Mouse (Mus musculus): ENCODE data around the gene Fbxo8. TPM values are rescaled to one million over a fixed set of nuclear protein-coding genes. Genes with fewer than 3 reads are reported as not detected.

Gene Fbxo8
- polyA plus RNA-seq, 1 experiment from 2014 or later: 48.3 TPM

GRCm38 (mm10) chr8:56589004-56589403 lies 38.1 kb downstream of the Fbxo8 start:
- H3K4me2 ChIP-seq (ENCODE audit: low read depth, low read length): no peak overlapping the region
- no peak overlapping the region for H3K9ac ChIP-seq (replicated peaks)
- no peak for DNase-seq
- no peaks in the 10 kb centered on the region for H3K27me3 ChIP-seq (ENCODE audit: insufficient read depth, low read length)
- H3K4me3 ChIP-seq (ENCODE audit: low read depth, low read length): no peak overlapping the region
- whole genome bisulfite sequencing (ENCODE audit: insufficient replicate concordance): 61% methylated on average over 2 of the region's 2 CpGs
- H3K36me3 ChIP-seq (replicated peaks; ENCODE audit: insufficient read depth, low read length): peaks cover 14% of the 10 kb centered on the region
- ATAC-seq: peak; percentile 81
- peak overlapping the region; percentile 16; the same call in 1 of the 2 replicates for H3K27ac ChIP-seq (ENCODE audit: low read depth)
- no peaks in the 10 kb centered on the region; the same call in 1 of the 2 replicates for H3K4me1 ChIP-seq (ENCODE audit: insufficient read depth)
- TF ChIP-seq EP300 (IDR thresholded peaks at IDR 0.05; ENCODE audit: low read depth): no peak
- no peak for TF ChIP-seq CTCF (IDR thresholded peaks at IDR 0.05; ENCODE audit: low read depth)
- H3K9me3 ChIP-seq (ENCODE audit: low read length): no peaks in the 10 kb centered on the region

GRCm38 (mm10) chr8:56591084-56591483 lies 40.2 kb downstream of the Fbxo8 start:
- WGBS (ENCODE audit: insufficient replicate concordance): 71% methylated on average over 1 of the region's 1 CpGs

DNA sequence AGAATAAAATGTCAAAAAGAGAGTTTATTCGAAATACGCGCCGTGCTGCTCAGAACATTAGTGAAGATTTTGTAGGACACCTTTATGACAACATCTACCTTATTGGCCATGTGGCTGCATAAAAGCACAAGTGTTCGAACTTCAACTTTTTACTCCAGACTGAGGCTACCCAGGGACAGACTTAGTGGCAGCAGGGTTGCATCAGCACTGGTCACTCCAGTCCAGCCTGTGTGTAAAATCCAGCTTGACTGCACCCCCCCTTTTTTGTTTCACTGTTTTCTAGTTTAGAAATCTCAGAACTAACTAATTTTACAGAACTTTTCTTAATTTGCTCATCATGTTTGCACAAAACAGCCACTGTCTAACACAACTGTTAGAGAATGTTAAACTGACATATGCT lies 40.6 kb downstream of the Fbxo8 start:
- Histone ChIP-seq H3K4me1 (ENCODE audit: insufficient read depth) (no peaks in the 10 kb centered on the region; the same call in 1 of the 2 replicates), H3K4me3 (ENCODE audit: low read depth, low read length) (no peak overlapping the region), H3K4me2 (ENCODE audit: low read depth, low read length) (no peak overlapping the region), H3K9me3 (ENCODE audit: low read length) (no peaks in the 10 kb centered on the region), H3K9ac (replicated peaks) (no peak overlapping the region), H3K27ac (ENCODE audit: low read depth) (0 out of 2 replicates have a peak overlapping the region, but pooled peaks have one; percentile 39), H3K36me3 (replicated peaks; ENCODE audit: insufficient read depth, low read length) (peaks cover 14% of the 10 kb centered on the region), H3K27me3 (ENCODE audit: insufficient read depth, low read length) (no peaks in the 10 kb centered on the region)
- TF ChIP-seq EP300 (IDR thresholded peaks at IDR 0.05; ENCODE audit: low read depth) (no peak), CTCF (IDR thresholded peaks at IDR 0.05; ENCODE audit: low read depth) (no peak)
- peak; percentile 74 for ATAC-seq
- 83% methylated on average over 5 of the region's 5 CpGs for WGBS (ENCODE audit: insufficient replicate concordance)
- DNase-seq: no peak

More at GRCm38 (mm10) chr8:56591084-56591483, 40.2 kb downstream of the Fbxo8 start:
- H3K4me3 ChIP-seq (ENCODE audit: low read depth, low read length): no peak overlapping the region
- no peak overlapping the region for H3K9ac ChIP-seq (replicated peaks)
- H3K4me2 ChIP-seq (ENCODE audit: low read depth, low read length): no peak overlapping the region
- H3K4me1 ChIP-seq (ENCODE audit: insufficient read depth): no peaks in the 10 kb centered on the region; the same call in 1 of the 2 replicates
- DNase-seq (no peak), ATAC-seq (peak; percentile 87)
- 0 out of 2 replicates have a peak overlapping the region, but pooled peaks have one; percentile 39 for H3K27ac ChIP-seq (ENCODE audit: low read depth)
- no peaks in the 10 kb centered on the region for H3K27me3 ChIP-seq (ENCODE audit: insufficient read depth, low read length)
- no peaks in the 10 kb centered on the region for H3K9me3 ChIP-seq (ENCODE audit: low read length)
- TF ChIP-seq EP300 (IDR thresholded peaks at IDR 0.05; ENCODE audit: low read depth) (no peak), CTCF (IDR thresholded peaks at IDR 0.05; ENCODE audit: low read depth) (no peak)
- peaks cover 14% of the 10 kb centered on the region for H3K36me3 ChIP-seq (replicated peaks; ENCODE audit: insufficient read depth, low read length)

- Histone ChIP-seq H3K4me2 (ENCODE audit: low read depth, low read length) (no peak overlapping the region), H3K4me3 (ENCODE audit: low read depth, low read length) (no peak overlapping the region), H3K27ac (ENCODE audit: low read depth) (no peak overlapping the region), H3K4me1 (ENCODE audit: insufficient read depth) (no peaks in the 10 kb centered on the region), H3K9ac (replicated peaks) (no peak overlapping the region), H3K9me3 (ENCODE audit: low read length) (no peaks in the 10 kb centered on the region), H3K36me3 (replicated peaks; ENCODE audit: insufficient read depth, low read length) (no peaks in the 10 kb centered on the region), H3K27me3 (ENCODE audit: insufficient read depth, low read length) (no peaks in the 10 kb centered on the region)
- DNase-seq (no peak), ATAC-seq (no peak)
- TF ChIP-seq EP300 (IDR thresholded peaks at IDR 0.05; ENCODE audit: low read depth): no peak
- TF ChIP-seq CTCF (IDR thresholded peaks at IDR 0.05; ENCODE audit: low read depth): no peak
- WGBS (ENCODE audit: insufficient replicate concordance): 50% methylated on average over 3 of the region's 3 CpGs
Observed at GRCm38 (mm10) chr8:56606481-56606880, 55.6 kb downstream of the Fbxo8 start.

DNA sequence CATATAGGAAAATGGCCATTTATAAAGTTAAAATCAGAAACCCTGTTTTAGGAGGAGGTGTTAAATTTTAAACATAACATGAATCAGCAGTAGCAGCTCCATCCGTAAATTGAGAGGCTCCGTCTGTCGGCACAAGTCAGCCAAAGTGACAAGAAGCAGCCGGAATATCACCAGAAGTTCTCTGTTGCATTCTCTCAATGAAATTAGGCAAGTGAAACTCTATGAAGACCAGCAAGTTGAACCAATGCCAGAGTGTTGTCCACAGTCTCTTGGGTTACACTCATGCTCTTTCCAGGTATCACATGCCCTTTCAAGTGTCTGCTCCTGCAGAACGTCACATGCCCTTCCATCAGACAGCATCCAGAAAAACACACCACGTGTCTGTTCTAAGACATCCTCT lies 60.8 kb downstream of the Fbxo8 start:
- no peaks in the 10 kb centered on the region for H3K27me3 ChIP-seq (ENCODE audit: insufficient read depth, low read length)
- no peak overlapping the region for H3K4me3 ChIP-seq (ENCODE audit: low read depth, low read length)
- H3K9me3 ChIP-seq (ENCODE audit: low read length): no peaks in the 10 kb centered on the region
- DNase-seq (no peak), ATAC-seq (no peak)
- H3K4me1 ChIP-seq (ENCODE audit: insufficient read depth): no peaks in the 10 kb centered on the region
- no peak for TF ChIP-seq EP300 (IDR thresholded peaks at IDR 0.05; ENCODE audit: low read depth)
- H3K27ac ChIP-seq (ENCODE audit: low read depth): no peak overlapping the region
- no peak overlapping the region for H3K9ac ChIP-seq (replicated peaks)
- no peak overlapping the region for H3K4me2 ChIP-seq (ENCODE audit: low read depth, low read length)
- 86% methylated on average over 6 of the region's 6 CpGs for WGBS (ENCODE audit: insufficient replicate concordance)
- H3K36me3 ChIP-seq (replicated peaks; ENCODE audit: insufficient read depth, low read length): no peaks in the 10 kb centered on the region

DNA sequence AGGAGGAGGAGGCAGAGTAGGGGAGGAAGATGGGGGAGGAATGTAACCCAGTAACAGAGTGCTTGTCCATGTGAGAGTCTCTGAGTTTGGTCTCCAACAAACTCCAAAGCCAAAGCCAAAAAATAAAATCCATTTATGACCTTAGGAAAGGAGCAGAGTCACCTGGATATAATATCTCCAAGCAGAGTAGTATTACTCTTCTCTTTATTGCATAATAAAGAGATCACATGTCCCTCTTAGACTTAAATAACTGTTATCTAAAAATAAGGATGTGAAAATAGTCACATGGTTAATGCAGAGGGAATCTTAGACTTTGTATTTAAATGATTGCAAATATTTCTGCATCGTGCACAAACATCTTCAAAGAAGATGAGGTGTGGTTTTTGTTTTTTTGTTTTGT lies 63.3 kb downstream of the Fbxo8 start:
- H3K9me3 ChIP-seq (ENCODE audit: low read length): no peaks in the 10 kb centered on the region
- DNase-seq (no peak), ATAC-seq (no peak)
- H3K4me3 ChIP-seq (ENCODE audit: low read depth, low read length): no peak overlapping the region
- TF ChIP-seq EP300 (IDR thresholded peaks at IDR 0.05; ENCODE audit: low read depth) (no peak), CTCF (IDR thresholded peaks at IDR 0.05; ENCODE audit: low read depth) (no peak)
- WGBS (ENCODE audit: insufficient replicate concordance): 80% methylated on average over 1 of the region's 1 CpGs
- H3K4me1 ChIP-seq (ENCODE audit: insufficient read depth): no peaks in the 10 kb centered on the region
- no peak overlapping the region for H3K9ac ChIP-seq (replicated peaks)
- H3K27ac ChIP-seq (ENCODE audit: low read depth): no peak overlapping the region
- no peaks in the 10 kb centered on the region for H3K36me3 ChIP-seq (replicated peaks; ENCODE audit: insufficient read depth, low read length)
- no peak overlapping the region for H3K4me2 ChIP-seq (ENCODE audit: low read depth, low read length)
- peaks cover 4% of the 10 kb centered on the region; the same call in 1 of the 2 replicates for H3K27me3 ChIP-seq (ENCODE audit: insufficient read depth, low read length)

- DNase-seq (peak; percentile 43), ATAC-seq (peak; percentile 74)
- no peak overlapping the region for H3K4me3 ChIP-seq (ENCODE audit: low read depth, low read length)
- peaks cover 9% of the 10 kb centered on the region for H3K27me3 ChIP-seq (ENCODE audit: insufficient read depth, low read length)
- H3K36me3 ChIP-seq (replicated peaks; ENCODE audit: insufficient read depth, low read length): no peaks in the 10 kb centered on the region
- H3K9me3 ChIP-seq (ENCODE audit: low read length): no peaks in the 10 kb centered on the region
- TF ChIP-seq EP300 (IDR thresholded peaks at IDR 0.05; ENCODE audit: low read depth) (no peak), CTCF (IDR thresholded peaks at IDR 0.05; ENCODE audit: low read depth) (peak; percentile 83)
- no peak overlapping the region for H3K27ac ChIP-seq (ENCODE audit: low read depth)
- WGBS (ENCODE audit: insufficient replicate concordance): 18% methylated on average over 5 of the region's 5 CpGs
- no peak overlapping the region for H3K4me2 ChIP-seq (ENCODE audit: low read depth, low read length)
- H3K4me1 ChIP-seq (ENCODE audit: insufficient read depth): no peaks in the 10 kb centered on the region
- H3K9ac ChIP-seq (replicated peaks): no peak overlapping the region
Observed at GRCm38 (mm10) chr8:56615005-56615404, 64.1 kb downstream of the Fbxo8 start.

All from liver, postnatal 0 days (tissue).